Mouse (Mus musculus): ENCODE results near the gene Aff1.

DNA sequence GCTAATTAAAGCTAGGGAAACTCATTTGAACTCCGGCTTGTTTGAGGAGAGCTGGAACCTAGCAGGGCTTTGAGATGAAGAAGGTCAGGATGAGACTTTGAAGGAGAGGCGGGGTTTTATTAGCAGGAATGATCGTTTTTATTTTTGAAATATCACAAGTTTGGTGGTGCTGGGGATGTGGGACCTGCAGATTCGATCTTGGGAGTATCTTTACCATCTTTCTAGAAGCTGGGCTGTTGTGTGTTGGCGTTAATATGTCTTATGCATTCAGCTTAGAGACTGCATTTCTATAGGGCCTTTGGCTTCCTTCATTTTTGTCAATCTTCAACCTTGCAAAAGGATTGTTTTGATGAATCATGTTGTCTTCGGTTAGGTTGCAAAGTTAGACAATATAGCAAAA is 1.9 kb downstream of the Aff1 start:
- no peak for TF ChIP-seq POLR2A (IDR thresholded peaks at IDR 0.05; ENCODE audit: insufficient read depth, low read depth, low read length)
- TF ChIP-seq CTCF (IDR thresholded peaks at IDR 0.05; ENCODE audit: insufficient read depth, low read depth, low read length) = no peak

Data from olfactory bulb, adult 2 months (tissue).